Mouse (Mus musculus): Measurements from ENCODE around the gene Tigd3. TPM values are rescaled to one million over a fixed set of nuclear protein-coding genes. Genes with fewer than 3 reads are reported as not detected.

Tigd3 gene
- polyA plus RNA-seq, 1 experiment from 2014 or later: 12.9 TPM

- Histone ChIP-seq H3K9me3 (no peaks in the 10 kb centered on the region), H3K4me2 (replicated peaks) (no peak overlapping the region), H3K36me3 (no peaks in the 10 kb centered on the region), H3K4me3 (no peak overlapping the region), H3K9ac (replicated peaks) (no peak overlapping the region), H3K27me3 (no peaks in the 10 kb centered on the region), H3K4me1 (peaks cover 16% of the 10 kb centered on the region), H3K27ac (replicated peaks) (no peak overlapping the region)
- WGBS: 71% methylated on average over 14 of the region's 14 CpGs
- no peak for ATAC-seq (replicated peaks)
Measured at GRCm38 (mm10) chr19:5929634-5930596, 36.0 kb upstream of the Tigd3 start.

GRCm38 (mm10) chr19:5928546-5928945 is 34.6 kb upstream of the Tigd3 start:
- Histone ChIP-seq H3K9ac (replicated peaks) (no peak overlapping the region), H3K4me1 (peaks cover 19% of the 10 kb centered on the region), H3K9me3 (no peaks in the 10 kb centered on the region), H3K27ac (replicated peaks) (no peak overlapping the region), H3K36me3 (no peaks in the 10 kb centered on the region), H3K4me3 (no peak overlapping the region), H3K27me3 (no peaks in the 10 kb centered on the region), H3K4me2 (replicated peaks) (no peak overlapping the region)
- 80% methylated on average over 3 of the region's 3 CpGs for WGBS
- no peak for ATAC-seq (replicated peaks)

- H3K27ac ChIP-seq (replicated peaks): no peak overlapping the region
- no peak overlapping the region for H3K4me3 ChIP-seq
- peaks cover 20% of the 10 kb centered on the region for H3K4me1 ChIP-seq
- no peaks in the 10 kb centered on the region for H3K27me3 ChIP-seq
- H3K36me3 ChIP-seq: no peaks in the 10 kb centered on the region
- H3K4me2 ChIP-seq (replicated peaks): no peak overlapping the region
- H3K9ac ChIP-seq (replicated peaks): no peak overlapping the region
- no peak for ATAC-seq (replicated peaks)
- no peaks in the 10 kb centered on the region for H3K9me3 ChIP-seq
- 77% methylated on average over 6 of the region's 6 CpGs for WGBS
Measured at GRCm38 (mm10) chr19:5928104-5928503, 34.2 kb upstream of the Tigd3 start.

DNA sequence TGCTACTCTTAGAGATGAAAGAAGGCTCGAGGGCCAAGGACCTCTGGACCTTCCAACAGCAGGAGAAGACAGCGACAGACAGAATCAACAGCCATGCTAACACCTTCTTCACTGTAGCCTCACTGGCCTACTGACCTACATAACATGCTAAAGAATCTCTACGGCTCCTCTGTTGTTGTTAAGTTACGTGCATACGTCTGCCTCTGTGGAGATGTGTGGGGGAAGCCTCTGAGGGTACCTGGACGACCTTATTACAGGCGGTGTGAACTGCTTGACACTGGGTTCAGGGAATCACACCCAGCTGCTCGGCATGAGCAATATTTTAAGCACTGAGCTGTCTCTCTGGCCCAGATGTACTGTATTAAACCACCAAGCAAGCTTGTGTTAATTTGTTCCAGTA is 33.6 kb upstream of the Tigd3 start:
- WGBS: 78% methylated on average over 8 of the region's 8 CpGs

DNA sequence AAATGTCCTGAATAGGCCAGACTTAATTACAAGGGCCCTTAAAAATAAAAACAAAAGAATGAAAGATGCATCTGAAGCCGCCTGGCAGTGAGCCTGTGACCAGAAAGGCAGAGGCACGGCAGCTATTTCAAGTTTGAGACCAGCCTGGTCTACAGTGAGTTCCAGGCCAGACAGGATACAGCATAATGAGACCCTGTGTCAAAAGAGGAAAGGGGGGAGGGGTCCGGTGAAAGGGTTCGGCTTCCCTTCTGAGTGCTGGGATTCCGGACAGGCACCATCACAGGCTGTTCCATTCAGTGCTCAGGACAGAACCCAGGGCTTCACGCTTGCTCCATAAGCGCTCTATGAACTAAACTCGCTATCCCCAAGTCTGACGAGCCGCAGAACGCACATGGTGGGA is 33.1 kb upstream of the Tigd3 start:
- Histone ChIP-seq H3K27me3 (no peaks in the 10 kb centered on the region), H3K4me2 (replicated peaks) (no peak overlapping the region), H3K27ac (replicated peaks) (no peak overlapping the region), H3K4me3 (no peak overlapping the region), H3K4me1 (peaks cover 21% of the 10 kb centered on the region), H3K9me3 (no peaks in the 10 kb centered on the region), H3K36me3 (no peaks in the 10 kb centered on the region), H3K9ac (replicated peaks) (no peak overlapping the region)
- 70% methylated on average over 11 of the region's 11 CpGs for WGBS
- ATAC-seq (replicated peaks): no peak

More for the DNA sequence above, 33.6 kb upstream of the Tigd3 start:
- Histone ChIP-seq H3K27ac (replicated peaks) (no peak overlapping the region), H3K4me2 (replicated peaks) (no peak overlapping the region), H3K9me3 (no peaks in the 10 kb centered on the region), H3K4me1 (peaks cover 20% of the 10 kb centered on the region), H3K4me3 (no peak overlapping the region), H3K9ac (replicated peaks) (no peak overlapping the region), H3K36me3 (no peaks in the 10 kb centered on the region), H3K27me3 (no peaks in the 10 kb centered on the region)
- no peak for ATAC-seq (replicated peaks)

GRCm38 (mm10) chr19:5925311-5925855 is 31.4 kb upstream of the Tigd3 start:
- Histone ChIP-seq H3K9me3 (no peaks in the 10 kb centered on the region), H3K4me1 (peaks cover 28% of the 10 kb centered on the region), H3K36me3 (no peaks in the 10 kb centered on the region), H3K27ac (replicated peaks) (peak overlapping the region; percentile 67; the same call in 1 of the 2 replicates), H3K4me3 (peak overlapping the region; percentile 65), H3K27me3 (no peaks in the 10 kb centered on the region), H3K9ac (replicated peaks) (peak overlapping the region; percentile 61), H3K4me2 (replicated peaks) (peak overlapping the region; percentile 92)
- ATAC-seq (replicated peaks): no peak
- WGBS: 27% methylated on average over 11 of the region's 11 CpGs

GRCm38 (mm10) chr19:5924713-5925093 is 30.8 kb upstream of the Tigd3 start, which contains the start of gene Cdc42ep2:
TSS of gene Cdc42ep2 (minus strand) at chr19:5924816.
- Histone ChIP-seq H3K4me2 (replicated peaks) (peak within 1 kb of the TSS; percentile 92), H3K4me1 (peaks cover 22% of the 10 kb centered on the region), H3K9me3 (no peaks in the 10 kb centered on the region), H3K4me3 (peak within 1 kb of the TSS; percentile 65), H3K9ac (replicated peaks) (peak within 1 kb of the TSS; percentile 61), H3K36me3 (no peaks in the 10 kb centered on the region), H3K27me3 (no peaks in the 10 kb centered on the region), H3K27ac (replicated peaks) (peak within 1 kb of the TSS; percentile 67)
- ATAC-seq (replicated peaks): peak; percentile 94
- WGBS: 0% methylated on average over 18 of the region's 18 CpGs

DNA sequence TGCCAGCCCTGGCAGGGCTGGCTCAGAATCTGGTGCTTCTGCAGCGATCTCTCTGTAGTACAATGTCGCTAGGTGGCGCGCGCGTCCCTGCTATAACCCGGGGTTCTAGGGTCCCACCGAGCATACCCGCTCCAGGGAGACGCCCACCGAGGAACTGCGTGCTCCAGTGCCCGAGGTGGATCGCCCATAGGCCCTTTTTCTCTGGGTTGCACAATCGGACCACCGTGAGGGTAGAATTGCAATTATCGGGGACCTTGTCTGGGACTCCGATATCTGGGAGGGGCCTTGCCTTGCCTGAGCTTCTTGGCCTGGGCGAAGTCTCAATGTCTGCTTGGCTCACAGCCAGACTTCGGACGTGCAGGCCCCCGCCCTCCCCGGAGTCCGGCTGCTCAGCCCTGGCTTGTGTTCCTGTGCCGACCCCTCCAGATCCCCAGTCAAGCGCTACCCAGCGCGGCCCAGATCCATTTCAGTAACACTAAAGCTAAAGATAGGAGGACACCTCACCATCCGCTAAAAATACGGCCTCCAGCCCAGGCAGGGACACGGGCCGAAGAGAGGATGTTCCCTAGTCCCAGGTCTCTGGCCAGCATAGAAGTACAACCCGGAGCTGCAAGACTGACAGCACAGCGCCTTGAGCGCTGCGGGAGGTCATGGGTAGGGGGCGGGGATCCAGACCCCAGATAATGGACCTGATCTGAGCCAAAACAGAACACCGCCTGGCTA is 30.2 kb upstream of the Tigd3 start:
- peak; percentile 83 for ATAC-seq (replicated peaks)
- WGBS: under 1% methylated on average over 38 of the region's 38 CpGs
- Histone ChIP-seq H3K9ac (replicated peaks) (peak overlapping the region; percentile 61), H3K27ac (replicated peaks) (peak overlapping the region; percentile 67), H3K27me3 (no peaks in the 10 kb centered on the region), H3K4me2 (replicated peaks) (peak overlapping the region; percentile 92), H3K4me1 (peaks cover 21% of the 10 kb centered on the region), H3K9me3 (no peaks in the 10 kb centered on the region), H3K4me3 (peak overlapping the region; percentile 65), H3K36me3 (no peaks in the 10 kb centered on the region)

DNA sequence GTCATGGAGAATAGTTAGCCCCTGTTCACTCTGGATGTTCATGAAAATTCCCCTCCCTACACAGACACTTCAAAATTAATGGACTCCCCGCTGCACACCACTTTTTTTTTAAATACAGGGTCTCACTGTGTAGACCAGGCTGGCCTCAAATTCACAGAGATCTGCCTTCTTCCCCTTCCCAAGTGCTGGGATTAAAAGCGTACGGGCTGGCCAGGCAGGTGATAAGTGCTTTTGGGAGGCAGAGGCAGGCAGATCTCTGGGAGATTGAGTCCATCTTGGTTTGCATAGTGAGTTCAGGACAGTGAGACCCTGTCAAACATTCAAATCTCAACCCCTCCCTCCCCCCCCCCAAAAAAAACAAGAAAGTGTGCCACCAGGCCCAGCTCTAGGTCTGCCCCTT is 29.0 kb upstream of the Tigd3 start:
- Histone ChIP-seq H3K4me3 (no peak overlapping the region), H3K27me3 (no peaks in the 10 kb centered on the region), H3K9ac (replicated peaks) (no peak overlapping the region), H3K4me2 (replicated peaks) (no peak overlapping the region), H3K4me1 (peaks cover 21% of the 10 kb centered on the region), H3K9me3 (no peaks in the 10 kb centered on the region), H3K36me3 (peaks cover 4% of the 10 kb centered on the region), H3K27ac (replicated peaks) (no peak overlapping the region)
- ATAC-seq (replicated peaks): no peak
- WGBS: 92% methylated on average over 3 of the region's 3 CpGs

- no peak overlapping the region for H3K4me2 ChIP-seq (replicated peaks)
Measured at GRCm38 (mm10) chr19:5922119-5922942, 28.4 kb upstream of the Tigd3 start.

GRCm38 (mm10) chr19:5921715-5922114 is 27.8 kb upstream of the Tigd3 start:
- H3K4me3 ChIP-seq: no peak overlapping the region
- no peaks in the 10 kb centered on the region for H3K9me3 ChIP-seq
- H3K27ac ChIP-seq (replicated peaks): no peak overlapping the region
- no peaks in the 10 kb centered on the region for H3K27me3 ChIP-seq
- WGBS: 18% methylated on average over 9 of the region's 9 CpGs
- no peak for ATAC-seq (replicated peaks)
- peaks cover 9% of the 10 kb centered on the region for H3K36me3 ChIP-seq
- H3K9ac ChIP-seq (replicated peaks): 0 out of 2 replicates have a peak overlapping the region, but pooled peaks have one; percentile 10
- no peak overlapping the region; the same call in 1 of the 2 replicates for H3K4me2 ChIP-seq (replicated peaks)
- H3K4me1 ChIP-seq: peaks cover 21% of the 10 kb centered on the region

More at GRCm38 (mm10) chr19:5922119-5922942, 28.4 kb upstream of the Tigd3 start:
- H3K9me3 ChIP-seq: no peaks in the 10 kb centered on the region
- H3K27ac ChIP-seq (replicated peaks): no peak overlapping the region
- 83% methylated on average over 15 of the region's 15 CpGs for WGBS
- no peak overlapping the region for H3K4me3 ChIP-seq
- no peak for ATAC-seq (replicated peaks)
- peaks cover 21% of the 10 kb centered on the region for H3K4me1 ChIP-seq
- 0 out of 2 replicates have a peak overlapping the region, but pooled peaks have one; percentile 10 for H3K9ac ChIP-seq (replicated peaks)
- no peaks in the 10 kb centered on the region for H3K27me3 ChIP-seq
- peaks cover 7% of the 10 kb centered on the region for H3K36me3 ChIP-seq
